In the genomic region with DNA sequence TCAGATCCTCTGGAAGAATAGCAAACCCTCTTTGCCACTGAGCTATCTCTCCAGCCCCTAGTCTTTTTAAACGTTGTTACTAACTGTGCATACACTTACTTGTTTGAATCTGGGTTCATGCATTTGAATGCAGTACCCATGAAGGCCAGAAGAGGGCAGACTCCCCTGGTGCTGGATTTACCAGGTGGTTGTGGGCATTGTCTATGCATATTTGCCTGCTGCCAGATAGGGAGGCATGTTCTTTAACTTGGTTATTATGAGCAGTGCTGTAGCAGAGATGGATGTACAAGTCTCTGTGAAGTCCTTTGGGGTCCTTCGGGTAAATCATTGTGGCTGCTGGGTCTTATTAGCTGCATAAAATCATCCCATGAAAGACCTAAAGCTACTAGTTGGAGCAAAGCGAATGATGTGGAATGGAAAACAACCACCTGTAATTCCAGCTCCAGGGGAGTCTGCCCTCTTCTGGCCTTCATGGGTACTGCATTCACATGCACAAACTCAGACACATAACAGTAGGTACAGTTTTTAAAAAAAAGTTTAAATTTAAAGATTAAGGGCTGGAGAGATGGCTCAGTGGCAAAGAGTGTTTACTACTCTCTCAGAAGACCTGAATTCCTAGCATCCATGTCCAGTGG, we compare ENCODE assay signal across 8 mouse cellular contexts.
DNase-seq lines count a peak whose midpoint lies in the region; ATAC-seq lines count a peak whose summit lies in the region.

No protein-coding gene starts in this region.

- DNase-seq in heart, adult 11 months, result peak; percentile 72
- DNase-seq in heart, postnatal 25 days (ENCODE audit: low spot score), result no peak
- DNase-seq in right cerebral cortex, adult 18-20 months, result peak; percentile 20
- DNase-seq in right cerebral cortex, postnatal 36 days (ENCODE audit: low spot score in 2 of 2), result no peak
- peak; percentile 63 for DNase-seq in cerebellum, adult 8-10 months
- DNase-seq in gastrocnemius, postnatal 36 days, result peak; percentile 11 to 21
- DNase-seq in lung, postnatal 14 days, result peak; percentile 40

- intact Hi-C loops in heart, postnatal 25 days (cut with DNase I), result loop anchor here (5.0 kb wide), 1 partner anchor 419 kb away; no protein-coding TSS in a partner anchor
- intact Hi-C loops in gastrocnemius, postnatal 36 days (cut with DNase I), result loop anchor here (2.0 to 5.0 kb wide), 2 partner anchors 146 to 421 kb away; no protein-coding TSS in a partner anchor

- ATAC-seq in erythroid progenitor cell, adult 5-6 weeks (replicated peaks; ENCODE audit: low FRiP score, poor library complexity, severe bottlenecking), result no peak

Comparison
In these comparisons a context has a peak if more than half of its experiments do, and no peak if none do; other contexts are left out.
1. DNase-seq: peak in heart, adult 11 months (single experiment), right cerebral cortex, adult 18-20 months (single experiment), cerebellum, adult 8-10 months (single experiment), gastrocnemius, postnatal 36 days (2 of 2) and lung, postnatal 14 days (single experiment); none in heart, postnatal 25 days (single experiment) and right cerebral cortex, postnatal 36 days (0 of 2).